Comparison of ENCODE assay signal across 12 mouse cellular contexts in the genomic region with DNA sequence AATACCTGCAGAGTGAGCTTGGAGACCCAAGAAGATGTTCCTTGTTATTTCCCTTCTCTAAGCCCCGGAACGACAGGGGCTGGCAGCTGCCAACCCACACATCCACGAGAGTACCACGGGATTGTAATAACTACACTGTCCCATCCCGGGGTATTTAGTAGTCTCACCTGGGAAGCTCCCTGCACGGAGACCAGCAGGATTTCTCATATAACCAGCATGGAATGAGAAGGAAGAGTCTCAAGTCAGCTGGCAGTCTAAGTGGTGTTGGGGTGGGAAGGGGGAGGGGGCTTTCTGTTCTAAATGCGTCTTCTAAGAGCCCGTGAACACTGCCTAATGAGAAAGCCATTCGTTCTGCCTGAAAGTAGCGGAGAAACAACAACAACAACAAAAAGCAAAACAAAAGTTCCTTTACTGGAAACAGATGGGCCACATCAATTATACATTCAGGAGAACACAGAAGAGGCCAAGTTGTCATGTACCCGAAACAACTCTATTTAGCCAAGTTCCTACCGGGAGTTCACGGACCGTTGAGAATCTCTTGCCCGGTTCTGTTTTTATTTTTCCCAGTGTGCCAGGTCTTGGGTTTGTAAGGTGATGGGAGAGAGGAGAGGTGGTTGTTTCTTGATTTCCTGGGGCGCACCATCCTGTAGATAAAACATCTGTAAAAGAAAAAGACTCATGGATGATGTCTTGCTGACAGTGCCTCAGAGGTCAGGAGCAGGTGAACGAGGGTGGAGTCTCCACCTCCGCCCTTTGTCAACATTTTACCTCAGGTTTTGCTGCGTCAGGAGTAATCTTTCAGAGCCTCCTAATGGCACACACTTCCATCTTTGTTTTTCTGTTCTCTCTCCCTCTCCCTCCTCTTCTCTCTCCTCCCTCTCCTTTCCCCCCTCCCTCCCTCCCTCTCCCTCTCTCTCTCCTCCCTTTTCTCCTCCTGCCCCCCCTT.
DNase-seq lines count a peak whose midpoint lies in the region; ATAC-seq lines count a peak whose summit lies in the region.
"Had no signal": no experiment of that assay in that cellular context is flagged by ENCODE, and none has a peak within 500 bp of the region (broad histone marks: within the 10 kb centered on the region; RNA-seq: fewer than 3 reads in every experiment).

No protein-coding gene starts in this region.

- H3K27ac ChIP-seq in neural tube, embryonic 11.5 days (ENCODE audit: low read depth, low read length) = no peak overlapping the region
- peak overlapping the region; percentile 73; the same call in 1 of the 2 replicates for H3K27ac ChIP-seq in kidney, embryonic 14.5 days (ENCODE audit: low read depth, low read length)

- no peak overlapping the region for H3K9ac ChIP-seq in neural tube, embryonic 11.5 days (ENCODE audit: low read length)
- H3K9ac ChIP-seq in kidney, embryonic 14.5 days (ENCODE audit: low read depth, low read length) = no peak overlapping the region
- H3K9ac ChIP-seq: liver, embryonic 15.5 days had no signal

- no peak overlapping the region for H3K4me3 ChIP-seq in neural tube, embryonic 11.5 days (ENCODE audit: low read depth, low read length)
- H3K4me3 ChIP-seq in kidney, embryonic 14.5 days (ENCODE audit: low read length) = no peak overlapping the region
- H3K4me3 ChIP-seq: erythroblast, embryonic 14.5 days; liver, embryonic 15.5 days had no signal

- peaks cover 6% of the 10 kb centered on the region; the same call in 1 of the 2 replicates for H3K4me1 ChIP-seq in neural tube, embryonic 11.5 days (ENCODE audit: control insufficient read depth, insufficient read depth, low read length)
- peaks cover 14% of the 10 kb centered on the region for H3K4me1 ChIP-seq in kidney, embryonic 14.5 days (ENCODE audit: control insufficient read depth, insufficient read depth, low read length)

- no peak overlapping the region for H3K4me2 ChIP-seq in neural tube, embryonic 11.5 days (ENCODE audit: low read depth)
- 0 out of 2 replicates have a peak overlapping the region, but pooled peaks have one; percentile 5 for H3K4me2 ChIP-seq in kidney, embryonic 14.5 days (replicated peaks; ENCODE audit: low read depth, low read length)

- 48% methylated on average over 19 of the region's 19 CpGs for WGBS in neural tube, embryonic 11.5 days
- 54% methylated on average over 19 of the region's 19 CpGs for WGBS in kidney, embryonic 14.5 days

- H3K36me3 ChIP-seq in neural tube, embryonic 11.5 days (ENCODE audit: control insufficient read depth, insufficient read depth, low read length) = no peaks in the 10 kb centered on the region
- no peaks in the 10 kb centered on the region for H3K36me3 ChIP-seq in kidney, embryonic 14.5 days (ENCODE audit: control insufficient read depth, insufficient read depth, low read length)
- H3K36me3 ChIP-seq: liver, embryonic 15.5 days had no signal

- no peaks in the 10 kb centered on the region for H3K9me3 ChIP-seq in neural tube, embryonic 11.5 days (ENCODE audit: control insufficient read depth, low read length)
- H3K9me3 ChIP-seq in kidney, embryonic 14.5 days (ENCODE audit: control insufficient read depth, low read length) = no peaks in the 10 kb centered on the region
- H3K9me3 ChIP-seq: liver, embryonic 15.5 days had no signal

- peak; percentile 35; the same call in 1 of the 2 replicates for ATAC-seq in neural tube, embryonic 11.5 days (ENCODE audit: insufficient read depth, low FRiP score, low TSS enrichment)
- no peak for ATAC-seq in kidney, embryonic 14.5 days (ENCODE audit: low FRiP score, low TSS enrichment)

- intact Hi-C loops in heart, postnatal 25 days (cut with DNase I) = loop anchor here (10.0 kb wide), 1 partner anchor 509 kb away; no protein-coding TSS in a partner anchor
- intact Hi-C loops in left cerebral cortex, postnatal 10 days (cut with DNase I) = no loop called here

- no peaks in the 10 kb centered on the region for H3K27me3 ChIP-seq in neural tube, embryonic 11.5 days (ENCODE audit: control insufficient read depth, insufficient read depth, low read length)
- no peaks in the 10 kb centered on the region for H3K27me3 ChIP-seq in kidney, embryonic 14.5 days (ENCODE audit: control insufficient read depth, insufficient read depth, low read length)
- H3K27me3 ChIP-seq: liver, embryonic 15.5 days had no signal

- DNase-seq in heart, adult 11 months = peak; percentile 92
- no peak for DNase-seq in heart, postnatal 25 days (ENCODE audit: low spot score)
- no peak for DNase-seq in neural tube, embryonic 11.5 days (ENCODE audit: low spot score)
- no peak for DNase-seq in neural tube, embryonic 10.5 days (ENCODE audit: extremely low spot score, low spot score)
- DNase-seq in left cerebral cortex, postnatal 10 days (ENCODE audit: extremely low spot score in 1 of 2, low spot score in 2 of 2) = no peak
- DNase-seq in urinary bladder, adult 18-20 months (ENCODE audit: low spot score in 2 of 2) = no peak
- no peak for DNase-seq in gastrocnemius, postnatal 25 days
- DNase-seq: B cell, adult 2 months; cerebellum, adult 11 months had no signal
